8 mouse cellular contexts compared by ENCODE assay signal in the genomic region with DNA sequence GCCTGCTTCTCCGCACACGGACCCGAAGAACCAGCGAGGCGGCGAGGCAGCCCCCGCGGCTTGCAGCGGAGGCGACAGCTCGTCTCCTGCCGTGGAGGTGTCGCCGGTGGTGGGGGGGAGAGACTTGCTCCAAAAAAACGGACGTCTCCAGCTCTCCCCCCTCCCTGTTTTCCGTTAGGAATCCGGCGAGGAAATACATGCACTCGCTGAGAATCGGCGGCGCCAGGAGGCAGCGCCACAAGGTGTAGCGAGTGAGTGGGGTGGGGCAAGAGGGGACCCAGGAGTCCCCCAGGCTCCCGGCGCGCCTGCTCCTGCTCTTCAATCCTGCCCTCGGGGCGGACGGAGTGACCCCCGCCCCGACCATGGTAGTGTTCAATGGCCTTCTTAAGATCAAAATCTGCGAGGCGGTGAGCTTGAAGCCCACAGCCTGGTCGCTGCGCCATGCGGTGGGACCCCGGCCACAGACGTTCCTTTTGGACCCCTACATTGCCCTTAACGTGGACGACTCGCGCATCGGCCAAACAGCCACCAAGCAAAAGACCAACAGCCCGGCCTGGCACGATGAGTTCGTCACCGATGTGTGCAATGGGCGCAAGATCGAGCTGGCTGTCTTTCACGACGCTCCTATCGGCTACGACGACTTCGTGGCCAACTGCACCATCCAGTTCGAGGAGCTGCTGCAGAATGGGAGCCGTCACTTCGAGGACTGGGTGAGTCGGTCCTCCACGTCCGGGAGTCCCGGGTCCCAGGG. TPM values are rescaled to one million over a fixed set of nuclear protein-coding genes. Genes with fewer than 3 reads are reported as not detected.
DNase-seq lines count a peak whose midpoint lies in the region; ATAC-seq lines count a peak whose summit lies in the region.

No protein-coding gene starts in this region.

- DNase-seq in cerebellum, adult 11-12 months, result peak; percentile 75
- DNase-seq in cerebellum, postnatal 4 days (ENCODE audit: low spot score in 2 of 2), result no peak
- DNase-seq in limb, embryonic 10.5 days (ENCODE audit: low spot score), result peak; percentile 65
- DNase-seq in midbrain, embryonic 10.5 days (ENCODE audit: low spot score), result peak; percentile 57
- peak; percentile 42 for DNase-seq in splenic B cell, adult 2 months (ENCODE audit: low read depth, low spot score)

- peak overlapping the region; percentile 45 for H3K27ac ChIP-seq in brown adipose tissue, adult 24 weeks (replicated peaks; ENCODE audit: low read depth, low read length)
- peak overlapping the region; percentile 87 for H3K27ac ChIP-seq in hindbrain, embryonic 12.5 days
- peak overlapping the region; percentile 96 for H3K27ac ChIP-seq in limb, embryonic 10.5 days
- peak overlapping the region; percentile 92 for H3K27ac ChIP-seq in midbrain, embryonic 10.5 days (replicated peaks)

- H3K4me1 ChIP-seq in brown adipose tissue, adult 24 weeks (ENCODE audit: control insufficient read depth, insufficient read depth, insufficient read length, low read length), result peaks cover 8% of the 10 kb centered on the region
- H3K4me1 ChIP-seq in hindbrain, embryonic 12.5 days, result peaks cover 27% of the 10 kb centered on the region
- peaks cover 43% of the 10 kb centered on the region for H3K4me1 ChIP-seq in limb, embryonic 10.5 days
- peaks cover 41% of the 10 kb centered on the region for H3K4me1 ChIP-seq in midbrain, embryonic 10.5 days

- 0 out of 2 replicates have a peak, but pooled peaks cover 5% of the 10 kb centered on the region for H3K36me3 ChIP-seq in hindbrain, embryonic 12.5 days
- peaks cover 13% of the 10 kb centered on the region for H3K36me3 ChIP-seq in limb, embryonic 10.5 days
- H3K36me3 ChIP-seq in midbrain, embryonic 10.5 days, result peaks cover 6% of the 10 kb centered on the region; the same call in 1 of the 2 replicates
- peaks cover 3% of the 10 kb centered on the region; the same call in 1 of the 2 replicates for H3K36me3 ChIP-seq in splenic B cell, adult 2 months (ENCODE audit: control insufficient read depth, insufficient read depth, low read length, poor library complexity, severe bottlenecking)

- H3K27me3 ChIP-seq in hindbrain, embryonic 12.5 days, result peaks cover 7% of the 10 kb centered on the region; the same call in 1 of the 2 replicates
- peaks cover 11% of the 10 kb centered on the region; the same call in 1 of the 2 replicates for H3K27me3 ChIP-seq in limb, embryonic 10.5 days (ENCODE audit: low read depth, poor library complexity, severe bottlenecking)
- peaks cover 54% of the 10 kb centered on the region for H3K27me3 ChIP-seq in midbrain, embryonic 10.5 days (ENCODE audit: low read depth, poor library complexity, severe bottlenecking)
- H3K27me3 ChIP-seq in splenic B cell, adult 2 months (ENCODE audit: control insufficient read depth, insufficient read depth, low read length, poor library complexity, severe bottlenecking), result no peaks in the 10 kb centered on the region

- H3K4me2 ChIP-seq in hindbrain, embryonic 12.5 days (replicated peaks), result peak overlapping the region; percentile 92

- H3K9me3 ChIP-seq in hindbrain, embryonic 12.5 days (replicated peaks), result no peaks in the 10 kb centered on the region
- no peaks in the 10 kb centered on the region for H3K9me3 ChIP-seq in limb, embryonic 10.5 days (replicated peaks)
- no peaks in the 10 kb centered on the region for H3K9me3 ChIP-seq in midbrain, embryonic 10.5 days (replicated peaks)

- H3K9ac ChIP-seq in hindbrain, embryonic 12.5 days, result peak overlapping the region; percentile 70

- H3K4me3 ChIP-seq in brown adipose tissue, adult 24 weeks (ENCODE audit: insufficient read depth, low read depth, low read length), result peak overlapping the region; percentile 79
- peak overlapping the region; percentile 58 for H3K4me3 ChIP-seq in hindbrain, embryonic 12.5 days
- H3K4me3 ChIP-seq in limb, embryonic 10.5 days, result peak overlapping the region; percentile 84
- H3K4me3 ChIP-seq in midbrain, embryonic 10.5 days, result peak overlapping the region; percentile 73

- ATAC-seq in frontal cortex, adult (ENCODE audit: low TSS enrichment), result peak; percentile 29; the same call in 1 of the 2 replicates
- no peak for ATAC-seq in hindbrain, embryonic 12.5 days (ENCODE audit: low FRiP score)

- under 1% methylated on average over 63 of the region's 64 CpGs for WGBS in hindbrain, embryonic 12.5 days
- WGBS in limb, embryonic 10.5 days, result under 1% methylated on average over 64 of the region's 64 CpGs
- WGBS in midbrain, embryonic 10.5 days, result under 1% methylated on average over 64 of the region's 64 CpGs

RNA-seq across cellular contexts. Expression of gene Prkce, which starts 0.8 kb away (rescaled TPM):
- 13.7 and 18.0 TPM in 2 replicates for polyA plus RNA-seq in brown adipose tissue, adult 24 weeks (2012; ENCODE audit: insufficient read depth, insufficient read length, missing spikeins)
- 11.0 and 12.0 TPM in 2 replicates for polyA plus RNA-seq in hindbrain, embryonic 12.5 days (2016; fragmentation: Nextera tagmentation; extraction: Ambion mirVana)
- 4.3 and 4.9 TPM in 2 replicates for polyA plus RNA-seq in limb, embryonic 10.5 days (2016; fragmentation: Nextera tagmentation; extraction: Ambion mirVana)
- 2.9 and 3.1 TPM in 2 replicates for polyA plus RNA-seq in midbrain, embryonic 10.5 days (2016; fragmentation: Nextera tagmentation; extraction: Ambion mirVana)

RNA-seq across cellular contexts. Expression of gene Srbd1, which starts 23.4 kb away (rescaled TPM):
- 3.6 and 4.6 TPM in 2 replicates for polyA plus RNA-seq in brown adipose tissue, adult 24 weeks (2012; ENCODE audit: insufficient read depth, insufficient read length, missing spikeins)
- polyA plus RNA-seq in hindbrain, embryonic 12.5 days (2016; fragmentation: Nextera tagmentation; extraction: Ambion mirVana), result 22.6 and 24.1 TPM in 2 replicates
- polyA plus RNA-seq in limb, embryonic 10.5 days (2016; fragmentation: Nextera tagmentation; extraction: Ambion mirVana), result 22.5 and 24.5 TPM in 2 replicates
- 21.7 and 21.9 TPM in 2 replicates for polyA plus RNA-seq in midbrain, embryonic 10.5 days (2016; fragmentation: Nextera tagmentation; extraction: Ambion mirVana)

Comparison
In these comparisons a context has a peak if more than half of its experiments do, and no peak if none do; other contexts are left out.
1. DNase-seq: peak in cerebellum, adult 11-12 months (single experiment), limb, embryonic 10.5 days (single experiment), midbrain, embryonic 10.5 days (single experiment) and splenic B cell, adult 2 months (single experiment); none in cerebellum, postnatal 4 days (0 of 2).
2. H3K27ac ChIP-seq: peak in every context shown above with its lines; median percentile 96 in limb, embryonic 10.5 days; 92 in midbrain, embryonic 10.5 days; 87 in hindbrain, embryonic 12.5 days; 45 in brown adipose tissue, adult 24 weeks.
3. Peak in every context shown above with its lines, with median percentiles within 50 percentile points of each other: H3K4me3 ChIP-seq.